Mouse (Mus musculus) 416B (cell line): ENCODE measurements at regions not wholly inside any gene's neighbourhood (a gene's known extent, or its start where the extent isn't known, plus 50 kb on each side); places are given as distances from the start of the nearest gene placed in this dataset.
A peak's percentile ranks its signal among the peaks of the same experiment; 100 is the strongest.

Source experiments
- DNase-seq: peaks from one replicate; pipeline ENCODE4 v3.0.0; 2011; ENCODE audit warnings: low read depth

DNA sequence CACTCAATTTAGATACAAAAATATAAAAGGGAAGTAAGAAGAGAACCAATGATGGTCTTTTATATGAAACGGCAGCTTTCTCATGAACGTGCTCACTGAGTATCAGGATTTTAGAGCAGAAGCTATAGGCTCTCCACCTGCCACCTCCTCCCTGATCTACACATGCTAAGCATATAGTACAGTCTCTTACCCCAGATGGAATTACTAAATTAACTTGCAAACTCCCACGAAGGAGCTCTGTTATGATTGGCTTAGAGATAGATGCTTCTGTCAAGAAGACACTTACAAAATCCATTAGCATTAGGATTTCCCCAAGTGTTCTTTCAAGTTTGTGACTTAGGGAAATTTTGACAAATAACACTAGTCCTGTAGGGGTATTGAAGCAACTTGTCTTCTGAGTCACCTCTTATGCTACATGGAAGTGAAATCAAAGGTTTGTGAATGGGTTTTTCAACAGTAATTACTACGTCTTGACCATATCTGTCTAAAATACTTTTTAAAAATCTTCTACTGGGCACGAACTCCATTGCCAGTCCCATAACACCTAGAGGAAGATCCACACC, 60.6 kb downstream of the Crygs start:
- no peak for DNase-seq

DNA sequence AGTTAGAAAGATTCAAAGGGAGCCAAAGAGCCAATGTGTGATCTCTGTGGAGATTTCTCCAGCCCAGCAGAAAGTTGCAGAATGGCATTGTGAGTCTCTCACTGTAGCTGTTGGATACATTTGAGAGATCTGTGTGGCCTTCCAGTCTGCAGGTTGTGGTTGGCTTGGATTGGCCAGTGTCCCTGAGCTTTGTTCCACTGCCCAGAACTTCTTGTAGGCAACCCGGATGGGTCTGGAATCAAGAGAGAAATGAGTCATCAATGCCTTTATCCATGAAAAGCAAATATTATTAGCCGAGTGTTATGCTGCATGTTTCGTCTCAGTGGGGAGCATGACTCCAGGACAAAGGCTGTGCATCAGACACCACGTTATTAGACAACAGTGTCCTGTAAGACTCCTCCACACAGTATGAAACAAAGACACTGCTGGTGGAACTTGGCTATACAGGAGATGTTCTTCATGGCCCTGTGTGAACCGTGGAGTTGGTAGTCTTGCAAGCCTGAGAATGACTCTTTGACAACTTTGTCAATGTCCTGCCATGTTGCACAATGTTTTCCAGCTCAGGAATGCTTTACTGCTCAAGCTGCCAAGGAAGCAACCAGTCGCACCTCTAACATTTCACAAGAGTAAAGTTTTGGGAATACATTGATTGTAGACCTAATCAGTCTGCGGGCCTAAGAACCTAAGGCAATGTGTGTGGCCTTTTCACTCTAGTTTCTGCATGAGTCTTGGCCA, 67.1 kb downstream of the Crygs start:
- no peak for DNase-seq

DNA sequence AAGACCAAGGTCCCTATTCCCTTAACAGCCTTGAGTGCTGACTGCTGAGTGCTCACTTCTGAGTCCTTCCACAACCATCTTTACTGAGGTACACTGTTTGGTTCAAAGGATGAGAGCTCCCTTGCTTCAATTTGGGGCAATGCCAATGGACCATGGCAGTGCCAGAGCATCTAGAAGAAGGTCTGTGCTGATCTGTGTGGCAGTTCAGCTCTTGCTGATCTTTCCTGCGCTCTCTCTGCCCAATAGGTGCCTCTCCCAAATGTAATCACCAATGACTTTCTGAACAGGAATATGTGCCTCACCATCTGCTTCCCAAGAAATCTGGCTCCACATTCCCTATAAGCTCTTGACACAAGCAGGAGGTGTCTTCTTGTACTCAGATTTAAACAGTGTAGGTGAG, 67.9 kb downstream of the Crygs start:
- no peak for DNase-seq

DNA sequence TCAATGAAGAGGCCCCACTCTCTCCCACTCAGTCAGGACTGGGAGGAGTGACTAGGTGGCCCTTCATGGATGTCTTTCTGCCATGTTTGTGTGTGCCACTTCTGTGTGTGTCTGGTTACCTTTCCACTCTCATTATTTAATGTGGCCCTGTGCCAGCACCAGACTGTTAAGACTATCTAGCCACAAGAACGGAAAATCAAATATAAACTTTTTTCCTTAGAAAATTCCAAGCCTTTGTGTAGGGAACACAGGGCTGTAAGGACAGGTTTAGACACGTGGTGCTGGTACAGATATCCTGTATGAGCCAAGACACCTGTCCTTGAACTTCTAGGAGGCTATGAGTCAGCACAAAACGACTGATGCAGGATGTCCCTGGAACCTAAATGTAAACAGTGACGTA, 69.9 kb downstream of the Crygs start:
- DNase-seq = peak; percentile 69

DNA sequence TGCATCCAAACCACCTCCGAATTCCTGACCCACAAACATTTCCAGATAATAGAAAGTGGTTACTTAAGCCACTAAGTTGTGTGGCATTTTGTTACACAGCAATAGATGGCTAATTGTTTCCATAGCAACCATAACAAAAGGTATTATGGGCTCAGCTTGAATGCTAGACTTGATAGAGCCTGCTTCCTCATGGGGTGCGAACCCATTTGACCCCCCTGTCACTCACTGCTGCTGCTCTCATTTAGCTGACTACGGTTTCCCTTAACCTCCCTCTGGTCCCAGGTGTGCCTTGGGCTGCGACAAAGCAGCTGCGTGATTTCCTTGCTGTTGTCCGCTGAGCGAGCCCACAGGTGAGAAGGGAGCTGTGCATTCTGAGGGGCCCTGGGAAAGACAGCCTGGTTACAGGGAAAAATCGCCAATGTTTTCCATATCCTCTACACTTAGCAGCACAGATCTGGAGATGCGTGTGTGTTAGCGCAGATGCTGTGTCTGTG, 76.8 kb downstream of the Crygs start:
- DNase-seq = no peak

DNA sequence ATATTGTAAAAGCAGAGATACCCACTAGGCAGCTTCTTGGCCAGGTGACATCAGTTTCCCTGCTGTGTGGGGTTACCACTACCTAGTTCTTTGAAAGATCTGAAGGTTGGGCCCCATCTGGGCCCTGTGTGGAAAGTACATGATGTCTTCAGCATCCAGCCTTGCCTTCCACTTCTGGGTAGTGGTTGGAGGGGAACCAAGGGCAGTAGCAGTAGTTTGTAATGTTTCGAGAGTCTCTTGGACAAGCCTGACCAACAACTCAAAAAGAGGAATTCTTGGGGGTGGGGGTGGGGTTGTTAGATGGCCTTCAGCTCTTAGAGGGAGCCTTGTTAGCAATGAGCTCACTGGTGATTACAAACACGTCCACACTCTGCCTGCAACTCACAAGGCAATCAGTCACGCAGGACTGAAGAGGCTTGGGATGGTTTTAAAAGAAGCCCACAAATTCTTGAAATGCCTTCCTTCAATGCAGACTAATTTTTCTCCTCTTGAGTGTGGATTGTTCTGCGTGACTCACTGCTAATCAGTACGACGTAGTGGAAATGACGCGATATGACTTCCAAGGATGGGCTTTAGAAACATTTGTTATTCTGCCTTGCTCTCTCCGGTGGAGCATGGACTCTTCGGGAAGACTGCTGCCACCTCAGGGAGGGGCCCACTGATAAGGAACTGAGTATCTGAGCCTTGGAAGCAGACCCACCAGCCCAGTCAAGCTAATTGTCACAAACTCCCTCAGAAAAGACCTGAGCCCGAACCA, 76.9 kb upstream of the Dgkg start:
- no peak for DNase-seq

DNA sequence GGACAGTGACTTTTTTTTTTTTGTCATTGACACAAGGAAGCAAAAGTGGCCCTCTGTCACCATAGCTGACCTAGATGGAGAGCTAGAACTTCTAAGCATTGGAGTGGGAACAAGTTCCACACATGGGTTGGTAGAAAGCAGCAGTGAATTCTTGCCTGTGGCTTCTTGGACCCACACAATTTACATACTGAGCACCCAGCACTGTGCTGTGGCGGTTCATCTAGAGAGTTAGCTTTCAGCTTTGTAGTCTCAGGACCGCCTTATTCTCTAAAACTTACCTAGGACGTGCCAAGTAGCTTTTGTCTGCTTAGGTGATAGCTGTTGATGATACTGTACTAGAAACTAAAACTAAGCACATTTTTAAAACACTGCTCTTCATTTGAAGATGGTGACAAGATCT, 72.1 kb upstream of the Dgkg start:
- DNase-seq = no peak

DNA sequence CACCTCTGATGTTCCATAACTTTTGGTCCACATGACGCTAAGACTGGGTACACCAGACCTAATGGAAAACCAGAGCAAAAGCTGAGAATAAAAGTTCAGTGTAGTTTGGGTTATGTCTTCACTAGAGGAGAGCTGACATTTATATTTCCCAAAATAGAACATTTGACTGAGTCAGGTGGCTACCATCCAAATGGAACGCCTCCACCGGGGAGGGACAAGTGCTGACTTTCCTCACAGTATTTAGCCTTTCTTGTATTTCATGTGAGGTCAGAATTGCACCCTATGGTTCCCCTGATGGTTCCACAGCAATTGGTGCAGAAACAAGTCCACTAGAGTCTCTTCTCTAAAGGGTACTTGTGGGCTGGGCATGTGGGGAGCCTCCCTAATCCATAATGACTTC, 68.2 kb upstream of the Dgkg start:
- DNase-seq = no peak

DNA sequence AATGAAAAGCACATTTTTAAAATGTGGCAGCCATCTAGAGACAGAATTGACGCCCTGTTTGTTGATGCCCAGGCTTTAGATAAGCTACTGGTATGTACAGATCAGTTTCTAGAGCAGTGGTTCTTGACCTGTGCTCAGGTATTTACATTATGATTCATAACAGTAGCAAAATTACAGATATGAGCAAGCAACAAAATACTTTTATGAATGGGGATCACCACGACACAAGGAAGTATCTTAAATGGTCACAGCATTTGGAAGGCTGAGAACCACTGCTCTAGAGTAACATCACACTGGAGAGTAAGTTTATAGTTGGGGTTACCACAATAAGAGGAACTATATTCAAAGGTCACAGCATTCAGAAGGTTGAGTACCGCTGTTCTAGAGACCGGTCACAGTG, 66.3 kb upstream of the Dgkg start:
- no peak for DNase-seq

DNA sequence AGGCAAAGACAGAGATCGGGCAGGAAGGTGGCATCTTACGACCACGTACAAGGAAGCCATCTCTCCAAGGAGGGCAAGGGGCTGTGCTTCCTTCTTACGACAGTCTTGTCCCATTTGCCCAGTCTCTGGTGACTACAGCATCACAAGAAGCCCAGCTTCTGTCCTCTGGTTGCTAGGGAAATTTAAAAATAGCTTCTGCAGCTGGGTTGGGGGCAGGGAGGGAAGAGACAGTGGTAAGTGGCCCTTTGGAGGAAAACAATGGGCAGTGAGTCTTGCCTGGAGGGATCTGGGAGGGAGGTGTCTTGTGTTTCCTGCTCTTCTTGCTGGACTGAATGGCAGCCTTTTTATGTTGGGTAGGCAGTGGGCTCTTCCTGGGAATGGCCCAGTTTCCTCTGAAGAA, 62.8 kb upstream of the Dgkg start:
- no peak for DNase-seq

DNA sequence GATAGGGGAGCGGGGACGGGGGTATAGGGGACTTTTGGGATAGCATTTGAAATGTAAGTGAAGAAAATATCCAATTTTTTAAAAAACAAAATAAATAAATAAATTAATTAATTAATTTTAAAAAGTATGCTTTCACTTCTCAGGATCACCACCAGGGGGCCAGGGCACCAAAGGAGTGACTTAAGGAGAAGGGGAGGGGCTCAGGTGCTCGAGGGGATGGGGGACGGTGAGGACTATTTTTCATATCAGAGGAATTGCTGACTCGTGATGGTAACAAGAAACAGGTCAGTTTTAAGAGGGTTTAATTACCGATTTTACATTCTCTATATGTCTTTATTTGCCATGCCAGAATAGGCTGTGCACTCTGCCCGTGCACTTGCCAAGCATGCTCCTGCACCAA, 62.3 kb upstream of the Dgkg start:
- peak; percentile 24 for DNase-seq

DNA sequence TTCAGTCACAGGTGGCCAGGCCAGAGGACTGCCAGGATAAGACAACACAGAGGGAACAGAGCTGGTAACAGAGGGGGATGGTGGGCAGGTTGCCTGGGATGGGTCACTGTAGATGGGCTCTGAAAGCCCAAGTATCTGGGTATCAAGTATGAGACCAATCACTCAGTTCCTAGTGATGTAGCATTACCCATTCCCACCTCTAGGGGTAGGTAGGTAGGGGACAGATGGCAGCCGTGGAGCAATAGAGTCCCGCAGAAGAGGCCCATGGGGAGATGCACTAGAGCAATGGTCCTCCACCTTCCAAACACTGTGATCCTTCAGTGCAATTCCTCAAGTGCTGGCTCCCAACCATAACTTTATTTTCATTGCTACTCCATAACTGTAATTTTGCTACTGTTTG, 60.4 kb upstream of the Dgkg start:
- no peak for DNase-seq

DNA sequence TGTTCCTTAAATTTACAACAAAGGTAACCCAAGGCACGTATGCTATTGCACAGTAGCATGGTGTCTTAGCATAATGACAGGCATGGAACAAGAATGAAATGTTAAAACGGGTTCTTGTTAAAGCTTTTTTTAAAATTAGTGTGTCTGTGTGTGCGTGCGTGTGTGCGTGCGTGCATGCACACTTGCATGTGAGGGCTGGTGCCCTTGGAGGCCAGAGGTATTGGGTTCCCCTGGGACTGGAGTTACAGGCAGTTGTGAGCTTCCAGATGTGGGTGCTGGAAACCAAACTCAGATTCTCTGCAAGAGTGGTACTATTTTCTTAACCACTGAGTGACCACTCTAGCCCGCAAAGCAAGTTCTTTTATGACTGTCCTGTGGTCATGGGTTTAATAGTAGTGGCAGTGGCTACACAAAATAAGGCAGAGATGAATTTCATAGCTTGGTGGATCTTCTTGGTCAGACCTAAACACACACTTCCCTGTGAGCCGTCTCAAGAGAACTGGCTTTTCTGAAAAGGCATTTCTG, 59.3 kb upstream of the Dgkg start:
- DNase-seq = no peak

DNA sequence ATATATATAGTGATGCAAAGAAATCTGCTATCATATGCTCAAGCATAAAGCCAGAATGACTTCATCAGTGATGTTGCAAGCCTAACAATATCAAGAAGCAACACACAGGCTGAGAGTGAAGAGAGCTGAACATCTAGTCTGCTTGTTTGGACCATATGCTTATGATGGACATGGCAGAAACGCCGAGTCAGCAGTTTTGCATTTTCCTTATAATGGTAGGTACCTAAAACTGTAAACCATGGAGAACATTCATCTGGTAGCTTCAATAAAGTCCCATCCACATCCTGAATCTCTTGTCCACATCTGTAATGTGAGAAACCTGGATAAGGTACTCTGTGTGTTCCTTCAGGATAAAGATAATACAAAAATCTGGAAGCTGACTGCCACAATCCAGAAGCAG, 57.3 kb upstream of the Dgkg start:
- DNase-seq = no peak

DNA sequence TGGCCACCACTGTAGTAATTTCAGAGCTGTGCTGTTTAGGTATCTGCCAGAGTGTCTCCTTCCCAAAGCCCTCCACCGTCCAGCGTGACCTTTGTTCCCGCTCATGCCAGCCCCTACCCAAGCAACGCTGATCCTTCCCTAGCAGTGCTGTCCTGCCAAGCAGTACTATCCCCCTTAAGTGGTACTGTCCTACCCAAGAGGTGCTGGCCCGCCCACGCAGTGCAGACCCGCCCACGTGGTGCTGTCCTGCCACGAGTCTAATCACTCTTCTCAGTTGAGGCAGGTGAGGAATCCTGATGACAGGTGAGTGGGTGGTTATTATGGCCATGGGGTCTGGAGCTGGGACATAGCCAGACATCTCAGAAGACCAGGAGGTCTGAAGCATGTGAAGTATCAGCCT, 51.7 kb upstream of the Dgkg start:
- DNase-seq = no peak
